Mouse (Mus musculus): ENCODE data around the gene Trmt112.

Gene Trmt112

GRCm38 (mm10) chr19:6948186-6948585 is 38.7 kb downstream of the Trmt112 start:
- in situ Hi-C loops (cut with MseI, MboI) = no loop called here

- in situ Hi-C loops (cut with MseI, MboI) = no loop called here
Observed at GRCm38 (mm10) chr19:6949532-6949931, 40.0 kb downstream of the Trmt112 start.

GRCm38 (mm10) chr19:6949951-6950350 is 40.5 kb downstream of the Trmt112 start:
- in situ Hi-C loops (cut with MseI, MboI) = no loop called here

- in situ Hi-C loops (cut with MseI, MboI) = no loop called here
Observed at GRCm38 (mm10) chr19:6950613-6951153, 41.2 kb downstream of the Trmt112 start.

GRCm38 (mm10) chr19:6951381-6951968 is 42.0 kb downstream of the Trmt112 start:
- in situ Hi-C loops (cut with MseI, MboI) = no loop called here

- in situ Hi-C loops (cut with MseI, MboI) = no loop called here
Observed at GRCm38 (mm10) chr19:6951994-6952711, 42.7 kb downstream of the Trmt112 start.

GRCm38 (mm10) chr19:6952712-6953037 is 43.2 kb downstream of the Trmt112 start:
- in situ Hi-C loops (cut with MseI, MboI) = no loop called here

GRCm38 (mm10) chr19:6954046-6954445 is 44.5 kb downstream of the Trmt112 start:
- in situ Hi-C loops (cut with MseI, MboI) = no loop called here

GRCm38 (mm10) chr19:6955424-6955823 is 45.9 kb downstream of the Trmt112 start:
- in situ Hi-C loops (cut with MseI, MboI) = no loop called here

GRCm38 (mm10) chr19:6956461-6956860 is 47.0 kb downstream of the Trmt112 start:
- in situ Hi-C loops (cut with MseI, MboI) = no loop called here
